Mouse (Mus musculus) lung, adult 18-20 months (tissue): ENCODE results near the gene Tifa.

Source experiments
- DNase-seq, 2 experiments: peaks; one replicate each; pipeline ENCODE4 v3.0.0; 2022; ENCODE audit warnings: mixed read lengths in 2 of 2

Gene Tifa

DNA sequence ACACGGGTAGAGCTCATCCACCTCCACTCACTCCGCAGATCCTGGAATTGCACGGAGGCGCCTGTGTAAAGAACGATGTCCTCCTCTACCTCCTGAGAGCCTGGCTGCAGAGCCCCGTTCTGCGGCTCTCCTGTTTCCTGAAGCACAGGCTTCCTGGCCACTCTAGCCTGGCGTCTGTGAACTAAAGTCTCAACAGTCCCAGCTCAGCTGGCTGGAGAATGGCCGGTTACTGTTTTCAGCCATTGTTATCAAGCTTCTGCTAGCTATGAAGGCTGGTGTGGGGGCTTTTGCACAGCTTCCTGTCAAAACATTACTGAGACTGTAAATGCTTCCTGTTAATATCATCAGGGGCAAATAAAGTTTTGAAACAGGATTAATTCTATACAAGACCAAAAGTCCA is 82.0 kb downstream of the Tifa start:
- DNase-seq = no peak

DNA sequence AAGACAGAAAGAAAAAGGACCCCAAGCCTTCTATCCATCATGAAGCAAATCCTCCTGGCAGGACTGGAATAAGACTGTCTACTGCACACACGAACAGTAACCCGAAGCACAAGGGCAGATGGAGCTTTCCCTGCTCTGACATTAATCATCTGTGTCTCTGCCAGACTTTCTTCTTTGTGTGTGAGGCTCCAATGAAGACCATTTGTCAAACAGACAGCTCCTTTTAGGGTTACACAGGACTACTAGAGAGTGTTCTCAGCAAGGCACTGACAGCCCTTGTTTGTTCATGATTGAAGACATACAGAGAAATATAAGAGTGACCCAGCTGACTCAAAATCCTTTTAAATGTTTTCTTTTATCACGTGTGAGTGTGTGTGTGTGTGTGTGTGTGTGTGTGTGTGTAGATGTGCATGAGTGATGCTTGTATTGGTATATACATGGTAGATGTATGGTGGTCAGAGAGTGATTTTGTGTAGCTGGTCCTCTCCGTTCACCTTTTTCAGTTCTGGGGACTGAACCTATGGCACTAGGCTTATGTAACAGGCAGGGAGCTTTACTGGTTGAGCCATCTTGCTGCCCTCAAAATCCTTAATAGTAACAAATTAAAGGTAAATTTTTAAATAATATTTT is 84.8 kb downstream of the Tifa start:
- DNase-seq = no peak

DNA sequence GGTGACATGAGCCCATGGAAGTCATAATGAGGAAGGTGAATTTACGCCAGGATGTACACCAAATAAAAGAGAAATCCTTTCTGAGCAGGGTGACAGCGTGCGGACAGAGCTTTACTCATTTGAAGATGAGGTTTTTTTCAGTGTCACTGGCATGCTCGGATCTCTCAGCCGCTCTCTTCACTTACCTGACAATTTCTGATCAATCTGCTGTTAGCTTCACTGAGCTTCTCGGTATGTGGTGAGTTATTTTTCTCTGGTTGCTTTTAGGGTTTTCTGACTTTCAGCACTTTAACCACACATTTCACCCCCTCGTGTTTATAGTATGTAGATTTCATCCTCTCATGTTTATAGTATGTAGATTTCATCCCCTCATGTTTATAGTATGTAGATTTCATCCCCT is 85.5 kb downstream of the Tifa start:
- no peak for DNase-seq

DNA sequence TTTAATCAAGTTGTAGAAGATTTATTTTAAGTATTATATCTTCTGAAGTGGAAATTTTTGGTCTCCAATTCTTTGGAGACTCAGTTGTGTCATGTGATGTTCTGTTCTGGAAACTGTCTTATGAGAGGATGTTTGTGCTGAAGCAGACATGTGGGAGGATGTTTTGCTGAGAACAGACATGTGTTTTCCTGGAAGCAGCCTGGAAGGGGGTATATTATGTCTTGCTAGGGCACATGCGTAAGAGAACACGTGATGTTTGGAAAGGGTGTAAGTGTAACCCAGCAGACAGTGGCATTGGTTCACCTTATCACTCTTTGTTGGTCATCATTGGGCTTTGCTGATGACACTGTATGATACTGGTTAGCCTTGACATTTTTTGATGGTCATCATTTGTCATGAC is 85.9 kb downstream of the Tifa start:
- DNase-seq = no peak

DNA sequence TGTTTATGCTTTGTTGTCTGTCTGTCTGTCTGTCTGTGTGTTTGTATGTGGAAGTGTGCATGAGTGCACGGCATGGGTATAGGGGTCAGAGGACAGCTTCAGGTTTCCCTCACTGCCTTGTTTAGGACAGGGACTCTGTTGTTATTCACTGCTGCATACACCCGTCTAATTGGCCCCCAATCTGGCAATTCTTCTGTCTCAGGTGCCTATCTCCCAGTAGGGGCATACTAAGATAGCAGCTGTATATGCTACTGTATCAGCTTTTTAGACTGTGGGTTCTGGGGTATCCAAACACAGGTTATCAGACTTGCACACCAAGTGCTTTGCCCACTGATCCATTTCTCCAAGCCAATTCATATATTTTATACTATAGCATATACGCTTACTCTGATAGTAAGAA is 90.4 kb downstream of the Tifa start:
- DNase-seq = no peak

DNA sequence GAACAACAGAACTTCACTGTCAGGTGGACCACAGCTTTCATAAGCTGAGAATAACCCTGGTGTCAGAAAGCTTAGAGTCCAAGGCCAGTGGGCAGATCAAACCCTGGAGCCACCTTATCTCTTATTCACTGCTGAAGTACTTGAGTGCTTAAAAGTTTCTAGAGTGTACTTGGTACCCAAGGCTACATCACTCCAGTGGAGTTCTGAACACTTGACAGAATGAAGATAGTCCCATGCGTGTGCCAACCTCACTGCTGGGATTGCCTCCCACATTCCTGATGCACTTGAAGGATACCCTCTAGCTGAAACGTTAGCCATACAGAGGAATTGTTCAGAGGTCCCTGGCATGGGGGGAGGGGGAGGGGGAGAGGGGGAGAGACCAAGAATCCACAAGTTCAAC is 92.1 kb downstream of the Tifa start:
- DNase-seq = peak in 1 of 2 experiments; percentile 26
